Mouse (Mus musculus): ENCODE measurements at regions not wholly inside any gene's neighbourhood (a gene's known extent, or its start where the extent isn't known, plus 50 kb on each side); places are given as distances from the start of the nearest gene placed in this dataset.

GRCm38 (mm10) chr1:14413826-14414445, 1679.2 kb downstream of the 4930444P10Rik start:
- DNase-seq = no peak

- no peak for DNase-seq
Measured at GRCm38 (mm10) chr1:14369957-14370833, 1722.9 kb downstream of the 4930444P10Rik start.

- peak in 1 of 2 experiments; percentile 1 for DNase-seq
Measured at GRCm38 (mm10) chr1:14359998-14360640, 1733.0 kb downstream of the 4930444P10Rik start.

All from adrenal gland, postnatal 36 days (tissue).